Mouse (Mus musculus): ENCODE measurements around the gene Wdr64.

Wdr64 gene

GRCm38 (mm10) chr1:175698293-175698692, at the start of gene Wdr64:
Gene Wdr64 (plus strand): TSS chr1:175698593.
- in situ Hi-C loops (cut with MboI; ENCODE audit: unreplicated experiment in 2 of 2) = loop anchor here (10.0 kb wide), 2 partner anchors 177 to 187 kb away; partner anchors contain the start of gene Exo1 (in 1 of the 2)

DNA sequence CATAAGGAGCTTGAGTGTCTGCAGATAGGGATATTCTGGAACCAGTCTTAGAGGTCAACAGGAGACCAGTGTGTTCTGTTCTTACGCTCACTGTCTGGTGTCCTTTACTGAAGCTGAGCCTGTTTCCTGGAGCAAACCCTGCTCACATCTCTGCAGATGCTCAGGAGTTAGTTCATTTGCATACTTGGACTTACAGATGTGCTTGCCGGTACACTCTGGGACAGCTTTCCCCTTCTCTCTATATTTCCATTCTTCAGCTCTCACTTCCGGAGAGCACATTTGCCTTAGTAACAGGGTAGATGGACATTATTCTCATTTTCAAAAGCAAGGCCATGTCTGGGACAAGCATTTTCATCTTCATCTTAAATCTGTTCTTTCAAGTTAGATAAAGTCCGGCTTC, 49.8 kb upstream of the Wdr64 start:
- in situ Hi-C loops (cut with MboI; ENCODE audit: unreplicated experiment in 2 of 2) = loop anchor here (25.0 kb wide), 4 partner anchors 1064 to 1814 kb away; partner anchors contain the start of genes Cep170 (in 2 of the 2), Sdccag8 (in 2 of the 2) and Akt3 (in 1 of the 2)

DNA sequence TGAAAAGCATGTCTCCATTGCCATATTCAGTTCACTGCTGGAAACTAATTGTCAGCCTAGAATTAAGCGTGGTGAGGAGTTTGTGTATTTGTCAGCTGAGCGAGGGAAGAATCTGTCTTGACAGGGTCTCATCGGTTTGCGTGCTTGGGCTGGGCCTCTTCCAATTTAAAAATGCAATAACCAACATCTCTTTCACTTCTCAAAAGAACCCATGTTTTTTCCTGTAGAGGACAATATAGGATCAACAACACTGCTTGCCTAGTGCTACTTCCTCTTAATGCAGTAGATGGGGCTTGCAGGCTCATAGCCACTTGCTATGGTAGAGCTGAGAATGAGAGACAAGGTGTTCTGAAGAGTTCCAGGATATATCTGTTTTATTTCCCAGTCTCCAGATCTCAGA, 38.5 kb upstream of the Wdr64 start:
- in situ Hi-C loops (cut with MboI; ENCODE audit: unreplicated experiment in 2 of 2) = no loop called here

DNA sequence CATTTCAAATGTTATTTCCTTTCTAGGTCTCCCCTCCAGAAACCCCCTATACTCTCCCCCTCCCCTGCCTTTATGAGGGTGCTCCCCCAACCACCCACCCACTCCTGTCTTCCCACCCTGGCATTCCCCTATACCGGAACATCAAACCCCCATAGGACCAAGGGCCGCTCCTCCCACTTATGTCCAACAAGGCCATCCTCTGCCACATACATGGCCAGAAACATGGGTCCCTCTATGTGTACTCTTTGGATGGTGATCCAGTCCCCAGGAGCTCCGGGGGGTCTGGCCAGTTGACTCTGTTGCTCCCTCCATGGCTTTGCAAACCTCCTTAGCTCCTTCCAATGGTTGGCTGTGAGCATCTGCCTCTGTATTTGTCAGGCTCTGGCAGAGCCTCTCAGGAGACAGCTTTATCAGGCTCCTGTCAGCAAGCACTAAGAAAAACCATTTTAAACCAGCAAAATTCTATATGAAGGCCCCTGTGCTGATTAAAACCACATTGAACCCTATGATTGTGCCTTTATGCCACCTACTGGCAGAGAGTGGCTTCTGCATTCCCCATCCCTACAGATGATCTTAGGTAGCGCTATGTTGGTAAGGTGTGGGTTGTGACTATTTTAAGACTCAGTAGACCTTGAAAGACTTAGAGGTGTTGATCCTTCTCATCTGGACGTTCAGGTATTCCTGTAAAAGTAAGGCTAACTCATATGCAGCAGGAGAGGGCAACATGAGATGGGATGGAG, 29.6 kb upstream of the Wdr64 start:
- in situ Hi-C loops (cut with MboI; ENCODE audit: unreplicated experiment in 2 of 2) = loop anchor here (5.0 kb wide), 1 partner anchor 42 kb away; the partner anchor contains the start of gene Fh1 (in 2 of the 2)

- in situ Hi-C loops (cut with MboI; ENCODE audit: unreplicated experiment in 2 of 2) = loop anchor here (5.0 kb wide), 1 partner anchor 42 kb away; the partner anchor contains the start of gene Fh1 (in 2 of the 2)
These were observed 28.9 kb upstream of the Wdr64 start for GRCm38 (mm10) chr1:175669456-175669855.

DNA sequence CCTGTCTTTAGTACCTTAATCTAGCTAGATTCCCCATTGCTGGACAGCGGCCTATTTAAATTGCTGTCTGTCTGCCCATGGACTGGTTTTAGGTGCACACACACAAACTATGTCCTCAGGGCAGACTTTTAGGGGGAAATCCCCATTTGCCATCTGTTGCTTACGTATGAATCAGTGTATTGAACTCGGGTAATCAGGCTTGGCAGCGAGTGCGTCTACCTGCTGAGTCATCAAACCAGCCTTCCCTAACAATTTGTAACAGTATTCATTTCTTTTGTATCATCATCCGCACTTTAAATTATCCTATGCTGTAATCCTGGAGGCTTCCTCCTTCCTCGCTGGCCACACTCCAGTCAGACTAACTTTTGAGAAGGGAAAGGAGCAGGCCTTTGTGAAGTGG, 28.4 kb upstream of the Wdr64 start:
- in situ Hi-C loops (cut with MboI; ENCODE audit: unreplicated experiment in 2 of 2) = loop anchor here (5.0 kb wide), 1 partner anchor 252 kb away; the partner anchor contains the start of gene Gm38100 (in 2 of the 2)

- in situ Hi-C loops (cut with MboI; ENCODE audit: unreplicated experiment in 2 of 2) = loop anchor here (5.0 kb wide), 1 partner anchor 251 kb away; the partner anchor contains the start of gene Gm38100 (in 2 of the 2)
These were observed 26.8 kb upstream of the Wdr64 start for GRCm38 (mm10) chr1:175671626-175672025.

DNA sequence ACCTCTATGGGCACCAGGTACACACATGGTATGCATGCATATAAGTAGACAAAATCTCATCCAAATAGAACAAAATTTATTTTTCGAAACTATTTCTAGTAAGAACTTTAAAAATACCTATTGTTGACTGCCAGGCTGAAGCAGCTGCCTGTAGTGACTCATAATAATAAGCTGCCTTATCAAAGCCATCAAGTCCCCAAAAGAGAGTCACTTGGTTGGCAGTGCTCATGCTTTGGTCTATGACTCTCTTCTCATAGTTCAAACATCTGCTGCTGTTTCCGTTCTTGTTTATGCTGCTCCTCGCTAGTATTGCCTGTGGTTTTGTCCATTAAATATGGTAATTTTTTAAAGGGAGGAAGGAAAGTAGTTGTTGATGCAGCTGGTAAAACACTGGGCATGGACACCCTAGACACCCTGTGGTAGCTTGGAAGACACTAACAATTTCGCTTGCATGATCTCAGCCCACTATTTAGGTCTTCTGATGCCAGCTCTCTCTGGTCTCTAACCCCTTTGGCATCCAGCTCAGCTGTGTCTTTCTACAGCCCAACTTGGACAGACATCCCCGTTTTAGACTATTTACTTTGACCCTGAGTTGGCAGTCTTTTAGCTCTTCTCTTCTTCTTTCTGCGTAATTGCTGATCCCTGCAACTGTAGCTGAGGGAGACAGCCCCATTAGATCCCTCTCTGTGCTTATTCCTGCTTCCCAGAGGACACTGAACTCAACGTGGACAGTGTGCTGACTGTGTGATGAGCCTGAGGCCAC, 24.6 kb upstream of the Wdr64 start:
- in situ Hi-C loops (cut with MboI; ENCODE audit: unreplicated experiment in 2 of 2) = loop anchor here (5.0 kb wide), 1 partner anchor 249 kb away; the partner anchor contains the start of gene Gm38100 (in 2 of the 2)

DNA sequence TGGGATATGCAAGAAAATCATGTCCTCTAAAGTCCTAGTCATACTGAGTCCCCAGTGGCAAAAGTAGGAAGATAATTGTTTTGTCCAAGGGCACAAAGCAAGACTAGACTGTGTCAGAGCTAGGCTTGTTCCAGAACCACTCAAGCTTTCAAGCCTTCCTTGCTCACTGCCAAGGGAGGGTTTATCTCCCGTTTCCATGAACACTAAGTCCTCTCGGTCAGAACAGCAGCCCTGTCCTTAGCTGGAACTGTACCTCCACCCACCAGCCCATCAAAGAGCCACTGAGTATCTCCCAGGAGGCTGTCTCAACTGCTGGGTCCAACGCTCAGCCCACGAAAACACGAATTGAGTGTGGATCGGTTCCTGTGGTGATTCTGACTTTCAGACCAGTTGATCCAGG, 23.3 kb upstream of the Wdr64 start:
- in situ Hi-C loops (cut with MboI; ENCODE audit: unreplicated experiment in 2 of 2) = no loop called here

DNA sequence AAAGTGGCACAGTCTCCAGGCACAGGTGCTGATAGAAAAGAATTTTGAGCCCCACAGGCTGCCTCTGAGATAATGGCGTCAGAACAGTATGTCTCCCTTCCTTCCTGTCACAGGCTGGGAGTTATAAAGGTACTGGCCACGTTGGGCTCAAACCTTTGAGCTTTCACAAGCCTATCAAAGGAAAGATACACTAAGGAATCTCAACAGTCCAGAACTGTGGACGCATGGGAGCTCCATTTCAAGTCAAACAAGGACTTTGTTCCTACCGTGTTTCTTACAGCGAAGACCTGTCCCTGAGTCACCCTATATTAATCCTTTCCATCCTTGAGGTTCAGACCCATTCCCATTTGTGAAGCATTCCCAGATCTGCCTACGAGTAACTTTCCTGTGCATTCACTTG, 20.9 kb upstream of the Wdr64 start:
- in situ Hi-C loops (cut with MboI; ENCODE audit: unreplicated experiment in 2 of 2) = no loop called here

GRCm38 (mm10) chr1:175680995-175681394, 17.4 kb upstream of the Wdr64 start:
- in situ Hi-C loops (cut with MboI; ENCODE audit: unreplicated experiment in 2 of 2) = no loop called here

GRCm38 (mm10) chr1:175691686-175692245, 6.6 kb upstream of the Wdr64 start:
- in situ Hi-C loops (cut with MboI; ENCODE audit: unreplicated experiment in 2 of 2) = loop anchor here (10.0 kb wide), 2 partner anchors 183 to 193 kb away; partner anchors contain the start of gene Exo1 (in 1 of the 2)

DNA sequence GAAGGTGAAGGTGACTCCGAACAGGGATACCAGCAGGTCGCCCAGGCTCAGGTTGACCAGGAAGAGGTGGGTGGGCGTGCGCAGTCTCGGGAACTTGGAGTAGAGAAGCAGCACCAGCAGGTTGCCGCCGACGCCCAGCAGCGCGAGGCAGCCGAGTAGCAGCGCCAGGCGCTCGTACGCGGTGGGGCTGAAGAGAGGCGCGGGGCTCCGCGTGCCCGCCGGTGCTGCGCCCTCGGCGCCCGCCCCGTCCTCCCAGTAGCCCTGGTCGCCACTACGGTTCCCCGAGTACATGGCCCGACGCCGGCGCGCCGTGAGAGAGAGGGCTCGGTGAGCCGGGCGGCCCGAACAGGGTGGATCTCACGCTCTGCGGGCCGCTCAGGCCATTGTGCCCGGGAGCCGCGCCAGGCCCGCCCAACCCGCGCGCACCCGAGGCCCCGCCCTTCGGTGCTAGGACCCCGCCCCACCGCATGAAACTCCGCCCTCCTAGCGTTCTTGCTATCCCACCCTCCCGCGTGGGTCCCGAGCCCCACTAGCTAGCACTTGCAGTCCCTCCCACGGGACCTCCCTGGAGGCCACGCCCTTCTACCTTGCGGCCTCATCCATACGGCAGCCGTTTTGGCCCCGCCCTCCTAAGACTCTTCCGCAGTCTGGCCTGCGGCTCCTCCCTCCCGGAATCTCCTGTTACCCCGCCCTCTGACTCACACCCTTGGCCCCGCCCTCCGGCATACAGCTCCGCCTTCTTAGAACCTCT, 6.0 kb upstream of the Wdr64 start, which contains the start of the genes Opn3 and Chml:
Opn3 (minus strand) TSS at position 531 of the 751 bp plus-strand sequence.
Chml (minus strand) TSS at position 656 of the 751 bp plus-strand sequence.
- in situ Hi-C loops (cut with MboI; ENCODE audit: unreplicated experiment in 2 of 2) = loop anchor here (10.0 kb wide), 2 partner anchors 182 to 192 kb away; partner anchors contain the start of gene Exo1 (in 1 of the 2)

DNA sequence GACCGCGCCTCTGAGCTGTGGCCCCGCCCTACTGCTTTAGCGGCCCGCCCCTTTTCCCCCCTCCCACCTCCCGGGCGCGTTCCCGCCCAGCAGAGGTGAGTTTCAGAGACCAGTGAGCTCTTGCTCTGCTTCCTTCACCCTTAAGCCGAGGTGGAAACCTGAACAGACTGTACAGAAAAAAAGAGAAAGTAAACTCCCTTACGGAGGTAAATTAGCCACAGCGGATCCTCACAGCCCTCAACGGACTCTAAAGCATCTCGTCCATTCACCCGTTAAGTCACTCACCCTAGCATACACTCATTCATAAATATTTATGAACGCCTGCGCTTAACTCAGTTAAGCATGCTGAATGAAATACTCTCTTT, 5.4 kb upstream of the Wdr64 start:
- in situ Hi-C loops (cut with MboI; ENCODE audit: unreplicated experiment in 2 of 2) = loop anchor here (10.0 kb wide), 2 partner anchors 182 to 192 kb away; partner anchors contain the start of gene Exo1 (in 1 of the 2)

DNA sequence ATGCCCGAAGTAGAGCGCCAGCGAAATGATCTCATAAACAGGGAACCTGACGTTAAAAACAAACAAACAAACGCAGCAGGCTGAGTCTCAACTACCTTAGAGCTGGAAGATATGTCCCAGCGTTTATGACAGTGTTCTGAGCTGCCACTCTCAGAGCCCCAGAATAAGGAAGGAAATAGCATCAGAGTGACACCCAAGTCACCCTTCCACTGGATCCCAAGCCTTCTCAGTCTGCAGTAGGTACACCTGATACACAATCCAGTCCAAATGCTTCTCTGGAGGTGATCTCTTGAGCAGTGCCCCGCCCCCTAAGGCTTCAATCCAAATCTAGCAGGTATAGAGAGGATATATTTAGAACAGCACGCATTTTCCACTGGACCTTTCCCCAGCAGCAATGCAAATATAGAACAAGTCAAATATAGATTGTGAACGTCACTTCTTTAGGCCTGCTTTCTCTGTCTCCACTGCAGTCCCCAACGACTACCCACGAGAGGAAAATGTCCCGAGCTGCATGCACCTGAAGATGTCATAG, 4.9 kb upstream of the Wdr64 start:
- in situ Hi-C loops (cut with MboI; ENCODE audit: unreplicated experiment in 2 of 2) = loop anchor here (10.0 kb wide), 2 partner anchors 181 to 191 kb away; partner anchors contain the start of gene Exo1 (in 1 of the 2)

DNA sequence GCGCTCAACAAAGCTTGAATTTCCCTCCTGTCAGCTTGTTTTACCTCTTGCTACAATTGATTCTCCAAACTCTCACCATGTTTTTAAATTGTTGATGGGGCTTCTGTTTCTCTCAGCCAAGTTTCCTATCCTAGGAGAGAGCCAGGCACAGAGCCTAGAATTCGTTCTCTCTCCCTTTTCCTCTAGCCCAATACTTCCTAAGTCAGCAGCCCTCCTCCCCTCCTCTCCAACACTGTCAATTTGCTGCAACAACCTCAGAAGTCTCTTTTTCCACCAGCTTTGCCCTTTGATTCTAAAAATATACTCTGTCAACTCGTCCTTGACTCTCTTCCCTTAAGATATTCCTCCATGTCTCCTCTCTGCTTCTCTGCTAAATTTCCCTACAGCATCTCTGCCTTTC, 982 bp downstream of the Wdr64 start:
- in situ Hi-C loops (cut with MboI; ENCODE audit: unreplicated experiment in 2 of 2) = loop anchor here (10.0 kb wide), 2 partner anchors 175 to 185 kb away; partner anchors contain the start of gene Exo1 (in 1 of the 2)

DNA sequence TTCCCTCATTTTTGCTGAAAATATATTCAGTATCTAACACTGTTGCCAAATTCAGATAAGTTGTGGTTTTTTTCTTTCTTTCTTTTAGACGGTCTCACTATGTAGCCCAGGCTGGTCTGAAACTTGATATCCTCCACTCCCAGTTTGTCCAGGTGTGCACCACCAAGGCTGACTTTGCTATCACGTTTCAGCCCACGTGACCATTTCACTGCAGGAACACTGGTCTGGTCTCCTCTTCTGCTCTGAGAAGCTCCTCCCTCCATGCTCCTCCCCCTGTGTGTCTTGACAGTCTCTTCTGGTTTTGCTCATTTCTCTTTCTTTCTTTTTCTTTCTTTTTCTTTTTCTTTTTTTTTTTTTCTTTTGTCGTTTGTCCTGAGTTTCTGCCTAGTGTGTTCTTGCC, 1.4 kb downstream of the Wdr64 start:
- in situ Hi-C loops (cut with MboI; ENCODE audit: unreplicated experiment in 2 of 2) = loop anchor here (10.0 kb wide), 2 partner anchors 175 to 185 kb away; partner anchors contain the start of gene Exo1 (in 1 of the 2)

GRCm38 (mm10) chr1:175701145-175701544, 2.8 kb downstream of the Wdr64 start:
- in situ Hi-C loops (cut with MboI; ENCODE audit: unreplicated experiment in 2 of 2) = no loop called here

DNA sequence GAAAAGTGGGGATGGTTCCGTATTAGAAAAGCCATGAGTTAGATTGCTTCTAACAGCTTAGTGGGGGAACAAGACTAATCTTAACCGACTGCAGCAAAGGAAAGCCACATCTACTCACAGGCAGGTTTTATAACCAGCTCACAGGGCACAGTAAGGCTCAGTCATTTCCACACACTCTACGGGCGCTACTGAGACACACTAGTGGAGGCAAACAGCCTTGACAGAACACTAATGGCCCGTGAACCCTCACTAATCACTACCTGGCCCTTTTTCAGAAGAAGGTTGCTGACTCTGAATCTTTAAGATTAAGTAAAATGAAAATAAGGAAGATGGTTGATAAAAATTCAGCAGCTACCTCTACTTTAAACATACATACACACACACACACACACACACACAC, 9.2 kb downstream of the Wdr64 start:
- in situ Hi-C loops (cut with MboI; ENCODE audit: unreplicated experiment in 2 of 2) = no loop called here

All from v-Abl transformed pro-B cells (cell line).